Mouse (Mus musculus): ENCODE results near the gene Rbms3. TPM values are rescaled to one million over a fixed set of nuclear protein-coding genes. Genes with fewer than 3 reads are reported as not detected.

Gene Rbms3
- polyA plus RNA-seq, 1 experiment from 2014 or later, result 76.1 TPM

GRCm38 (mm10) chr9:117558562-117558961 lies 71.2 kb downstream of the Rbms3 start:
- no peak for ATAC-seq (ENCODE audit: insufficient read depth, low FRiP score)
- Histone ChIP-seq H3K27ac (ENCODE audit: low read length) (no peak overlapping the region), H3K4me1 (ENCODE audit: control insufficient read depth, insufficient read depth, low read length) (no peaks in the 10 kb centered on the region), H3K36me3 (ENCODE audit: control insufficient read depth, insufficient read depth, low read length) (no peaks in the 10 kb centered on the region), H3K27me3 (ENCODE audit: control insufficient read depth, insufficient read depth, low read length) (no peaks in the 10 kb centered on the region), H3K4me3 (replicated peaks; ENCODE audit: low read length) (no peak overlapping the region), H3K4me2 (ENCODE audit: low read depth, low read length) (no peak overlapping the region), H3K9me3 (replicated peaks; ENCODE audit: control insufficient read depth, low read length) (no peaks in the 10 kb centered on the region), H3K9ac (ENCODE audit: low read length) (no peak overlapping the region)
- WGBS, result 77% methylated on average over 5 of the region's 5 CpGs

GRCm38 (mm10) chr9:117554356-117554755 lies 75.4 kb downstream of the Rbms3 start:
- H3K9ac ChIP-seq (ENCODE audit: low read length), result no peak overlapping the region
- no peaks in the 10 kb centered on the region for H3K9me3 ChIP-seq (replicated peaks; ENCODE audit: control insufficient read depth, low read length)
- H3K4me2 ChIP-seq (ENCODE audit: low read depth, low read length), result no peak overlapping the region
- H3K4me1 ChIP-seq (ENCODE audit: control insufficient read depth, insufficient read depth, low read length), result no peaks in the 10 kb centered on the region
- no peaks in the 10 kb centered on the region for H3K27me3 ChIP-seq (ENCODE audit: control insufficient read depth, insufficient read depth, low read length)
- no peak for ATAC-seq (ENCODE audit: insufficient read depth, low FRiP score)
- H3K36me3 ChIP-seq (ENCODE audit: control insufficient read depth, insufficient read depth, low read length), result no peaks in the 10 kb centered on the region
- H3K4me3 ChIP-seq (replicated peaks; ENCODE audit: low read length), result no peak overlapping the region
- no peak overlapping the region for H3K27ac ChIP-seq (ENCODE audit: low read length)

GRCm38 (mm10) chr9:117529281-117529680 lies 100.4 kb downstream of the Rbms3 start:
- H3K36me3 ChIP-seq (ENCODE audit: control insufficient read depth, insufficient read depth, low read length), result no peaks in the 10 kb centered on the region
- H3K9ac ChIP-seq (ENCODE audit: low read length), result no peak overlapping the region
- no peak overlapping the region for H3K4me2 ChIP-seq (ENCODE audit: low read depth, low read length)
- H3K4me1 ChIP-seq (ENCODE audit: control insufficient read depth, insufficient read depth, low read length), result no peaks in the 10 kb centered on the region
- no peak for ATAC-seq (ENCODE audit: insufficient read depth, low FRiP score)
- H3K9me3 ChIP-seq (replicated peaks; ENCODE audit: control insufficient read depth, low read length), result no peaks in the 10 kb centered on the region
- no peak overlapping the region for H3K27ac ChIP-seq (ENCODE audit: low read length)
- no peak overlapping the region for H3K4me3 ChIP-seq (replicated peaks; ENCODE audit: low read length)
- H3K27me3 ChIP-seq (ENCODE audit: control insufficient read depth, insufficient read depth, low read length), result no peaks in the 10 kb centered on the region
- WGBS, result 80% methylated on average over 2 of the region's 2 CpGs

GRCm38 (mm10) chr9:117508941-117509340 lies 120.8 kb downstream of the Rbms3 start:
- ATAC-seq (ENCODE audit: insufficient read depth, low FRiP score), result no peak
- 77% methylated on average over 11 of the region's 11 CpGs for WGBS

GRCm38 (mm10) chr9:117491866-117492265 lies 137.8 kb downstream of the Rbms3 start:
- H3K4me2 ChIP-seq (ENCODE audit: low read depth, low read length), result no peak overlapping the region
- H3K27ac ChIP-seq (ENCODE audit: low read length), result no peak overlapping the region
- no peaks in the 10 kb centered on the region for H3K4me1 ChIP-seq (ENCODE audit: control insufficient read depth, insufficient read depth, low read length)
- no peaks in the 10 kb centered on the region for H3K36me3 ChIP-seq (ENCODE audit: control insufficient read depth, insufficient read depth, low read length)
- no peak for ATAC-seq (ENCODE audit: insufficient read depth, low FRiP score)
- H3K4me3 ChIP-seq (replicated peaks; ENCODE audit: low read length), result no peak overlapping the region
- 81% methylated on average over 2 of the region's 2 CpGs for WGBS
- H3K9me3 ChIP-seq (replicated peaks; ENCODE audit: control insufficient read depth, low read length), result no peaks in the 10 kb centered on the region
- no peak overlapping the region for H3K9ac ChIP-seq (ENCODE audit: low read length)
- no peaks in the 10 kb centered on the region for H3K27me3 ChIP-seq (ENCODE audit: control insufficient read depth, insufficient read depth, low read length)

More at GRCm38 (mm10) chr9:117508941-117509340, 120.8 kb downstream of the Rbms3 start:
- Histone ChIP-seq H3K36me3 (ENCODE audit: control insufficient read depth, insufficient read depth, low read length) (no peaks in the 10 kb centered on the region), H3K9ac (ENCODE audit: low read length) (no peak overlapping the region), H3K4me2 (ENCODE audit: low read depth, low read length) (no peak overlapping the region), H3K27ac (ENCODE audit: low read length) (no peak overlapping the region), H3K4me3 (replicated peaks; ENCODE audit: low read length) (no peak overlapping the region), H3K4me1 (ENCODE audit: control insufficient read depth, insufficient read depth, low read length) (no peaks in the 10 kb centered on the region), H3K27me3 (ENCODE audit: control insufficient read depth, insufficient read depth, low read length) (no peaks in the 10 kb centered on the region), H3K9me3 (replicated peaks; ENCODE audit: control insufficient read depth, low read length) (no peaks in the 10 kb centered on the region)

GRCm38 (mm10) chr9:117484396-117484795 lies 145.3 kb downstream of the Rbms3 start:
- ATAC-seq (ENCODE audit: insufficient read depth, low FRiP score), result no peak
- Histone ChIP-seq H3K27me3 (ENCODE audit: control insufficient read depth, insufficient read depth, low read length) (no peaks in the 10 kb centered on the region), H3K4me1 (ENCODE audit: control insufficient read depth, insufficient read depth, low read length) (no peaks in the 10 kb centered on the region), H3K4me3 (replicated peaks; ENCODE audit: low read length) (no peak overlapping the region), H3K27ac (ENCODE audit: low read length) (no peak overlapping the region), H3K4me2 (ENCODE audit: low read depth, low read length) (no peak overlapping the region), H3K36me3 (ENCODE audit: control insufficient read depth, insufficient read depth, low read length) (no peaks in the 10 kb centered on the region), H3K9me3 (replicated peaks; ENCODE audit: control insufficient read depth, low read length) (no peaks in the 10 kb centered on the region), H3K9ac (ENCODE audit: low read length) (no peak overlapping the region)
- WGBS, result 87% methylated on average over 5 of the region's 5 CpGs

- H3K36me3 ChIP-seq (ENCODE audit: control insufficient read depth, insufficient read depth, low read length), result no peaks in the 10 kb centered on the region
- no peaks in the 10 kb centered on the region for H3K27me3 ChIP-seq (ENCODE audit: control insufficient read depth, insufficient read depth, low read length)
- 62% methylated on average over 13 of the region's 13 CpGs for WGBS
- H3K9ac ChIP-seq (ENCODE audit: low read length), result no peak overlapping the region
- H3K27ac ChIP-seq (ENCODE audit: low read length), result no peak overlapping the region
- ATAC-seq (ENCODE audit: insufficient read depth, low FRiP score), result no peak
- no peak overlapping the region for H3K4me3 ChIP-seq (replicated peaks; ENCODE audit: low read length)
- no peak overlapping the region for H3K4me2 ChIP-seq (ENCODE audit: low read depth, low read length)
- no peaks in the 10 kb centered on the region for H3K9me3 ChIP-seq (replicated peaks; ENCODE audit: control insufficient read depth, low read length)
- H3K4me1 ChIP-seq (ENCODE audit: control insufficient read depth, insufficient read depth, low read length), result no peaks in the 10 kb centered on the region
These were observed 153.0 kb downstream of the Rbms3 start for GRCm38 (mm10) chr9:117476753-117477152.

- Histone ChIP-seq H3K27ac (ENCODE audit: low read length) (peak overlapping the region; percentile 44; the same call in 1 of the 2 replicates), H3K9me3 (replicated peaks; ENCODE audit: control insufficient read depth, low read length) (no peaks in the 10 kb centered on the region), H3K4me3 (replicated peaks; ENCODE audit: low read length) (no peak overlapping the region), H3K4me1 (ENCODE audit: control insufficient read depth, insufficient read depth, low read length) (no peaks in the 10 kb centered on the region), H3K36me3 (ENCODE audit: control insufficient read depth, insufficient read depth, low read length) (no peaks in the 10 kb centered on the region), H3K4me2 (ENCODE audit: low read depth, low read length) (no peak overlapping the region), H3K27me3 (ENCODE audit: control insufficient read depth, insufficient read depth, low read length) (no peaks in the 10 kb centered on the region), H3K9ac (ENCODE audit: low read length) (no peak overlapping the region)
- 73% methylated on average over 10 of the region's 10 CpGs for WGBS
- ATAC-seq (ENCODE audit: insufficient read depth, low FRiP score), result peak; percentile 53; the same call in 1 of the 2 replicates
These were observed 176.9 kb downstream of the Rbms3 start for GRCm38 (mm10) chr9:117452816-117453215.

GRCm38 (mm10) chr9:117442611-117443010 lies 187.1 kb downstream of the Rbms3 start:
- no peak for ATAC-seq (ENCODE audit: insufficient read depth, low FRiP score)
- Histone ChIP-seq H3K4me2 (ENCODE audit: low read depth, low read length) (no peak overlapping the region), H3K4me1 (ENCODE audit: control insufficient read depth, insufficient read depth, low read length) (no peaks in the 10 kb centered on the region), H3K36me3 (ENCODE audit: control insufficient read depth, insufficient read depth, low read length) (no peaks in the 10 kb centered on the region), H3K27me3 (ENCODE audit: control insufficient read depth, insufficient read depth, low read length) (no peaks in the 10 kb centered on the region), H3K9me3 (replicated peaks; ENCODE audit: control insufficient read depth, low read length) (no peaks in the 10 kb centered on the region), H3K27ac (ENCODE audit: low read length) (no peak overlapping the region), H3K9ac (ENCODE audit: low read length) (no peak overlapping the region), H3K4me3 (replicated peaks; ENCODE audit: low read length) (no peak overlapping the region)
- WGBS, result 58% methylated on average over 7 of the region's 7 CpGs

- H3K4me2 ChIP-seq (ENCODE audit: low read depth, low read length), result no peak overlapping the region
- peaks cover 6% of the 10 kb centered on the region for H3K9me3 ChIP-seq (replicated peaks; ENCODE audit: control insufficient read depth, low read length)
- ATAC-seq (ENCODE audit: insufficient read depth, low FRiP score), result no peak
- no peak overlapping the region for H3K9ac ChIP-seq (ENCODE audit: low read length)
- H3K27me3 ChIP-seq (ENCODE audit: control insufficient read depth, insufficient read depth, low read length), result no peaks in the 10 kb centered on the region
- no peaks in the 10 kb centered on the region for H3K4me1 ChIP-seq (ENCODE audit: control insufficient read depth, insufficient read depth, low read length)
- WGBS, result 68% methylated on average over 2 of the region's 2 CpGs
- no peak overlapping the region for H3K27ac ChIP-seq (ENCODE audit: low read length)
- no peaks in the 10 kb centered on the region for H3K36me3 ChIP-seq (ENCODE audit: control insufficient read depth, insufficient read depth, low read length)
- H3K4me3 ChIP-seq (replicated peaks; ENCODE audit: low read length), result no peak overlapping the region
These were observed 193.9 kb downstream of the Rbms3 start for GRCm38 (mm10) chr9:117435856-117436255.

All from stomach, embryonic 16.5 days (tissue).